Mouse (Mus musculus) mouse trophoblast stem cell (cell line): ENCODE results near the gene Nipal4.
"Not testable (repeated sequence)": the region's sequence is repeated elsewhere in the genome, so short reads cannot be mapped to it uniquely, and the experiment has no call there.

Experiments
- in situ Hi-C, 2 experiments: fragments of 300-500 bp; cut with MseI, MboI; formaldehyde crosslinking; loops; 2 replicates in 1 of 2; 3 replicates in 1 of 2; pipeline ENCODE4 v1.15.1; 2025

Gene Nipal4

GRCm38 (mm10) chr11:46165866-46166585, at the start of gene Nipal4:
Gene Nipal4 (minus strand): TSS chr11:46166508.
- in situ Hi-C loops: no loop called here

GRCm38 (mm10) chr11:46215354-46215753, 49.0 kb upstream of the Nipal4 start:
- in situ Hi-C loops: loop anchor here (10.0 kb wide), 1 partner anchor 161 kb away; the partner anchor contains the start of genes Adam19 (in 2 of the 2) and Gm12166 (in 2 of the 2)

- in situ Hi-C loops: loop anchor here (10.0 kb wide), 1 partner anchor 160 kb away; the partner anchor contains the start of genes Adam19 (in 2 of the 2) and Gm12166 (in 2 of the 2)
These were observed 48.3 kb upstream of the Nipal4 start for GRCm38 (mm10) chr11:46214368-46215230.

GRCm38 (mm10) chr11:46213844-46214243, 47.5 kb upstream of the Nipal4 start:
- in situ Hi-C loops: loop anchor here (10.0 kb wide), 1 partner anchor 159 kb away; the partner anchor contains the start of genes Adam19 (in 2 of the 2) and Gm12166 (in 2 of the 2)

GRCm38 (mm10) chr11:46211858-46212257, 45.5 kb upstream of the Nipal4 start:
- in situ Hi-C loops: loop anchor here (10.0 kb wide), 1 partner anchor 157 kb away; the partner anchor contains the start of genes Adam19 (in 2 of the 2) and Gm12166 (in 2 of the 2)

GRCm38 (mm10) chr11:46209884-46210283, 43.6 kb upstream of the Nipal4 start:
- in situ Hi-C loops: loop anchor here (10.0 kb wide), 1 partner anchor 155 kb away; the partner anchor contains the start of genes Adam19 (in 2 of the 2) and Gm12166 (in 2 of the 2)

- in situ Hi-C loops: no loop called here
These were observed 39.5 kb upstream of the Nipal4 start for GRCm38 (mm10) chr11:46205639-46206409.

- in situ Hi-C loops: no loop called here
These were observed 38.5 kb upstream of the Nipal4 start for GRCm38 (mm10) chr11:46204841-46205240.

GRCm38 (mm10) chr11:46202547-46202887, 36.2 kb upstream of the Nipal4 start:
- in situ Hi-C loops: no loop called here

GRCm38 (mm10) chr11:46201636-46202546, 35.6 kb upstream of the Nipal4 start:
- in situ Hi-C loops: no loop called here

GRCm38 (mm10) chr11:46200664-46201063, 34.4 kb upstream of the Nipal4 start:
- in situ Hi-C loops: no loop called here

- in situ Hi-C loops: no loop called here
These were observed 27.9 kb upstream of the Nipal4 start for GRCm38 (mm10) chr11:46194175-46194574.

GRCm38 (mm10) chr11:46188283-46188682, 22.0 kb upstream of the Nipal4 start:
- in situ Hi-C loops: no loop called here

GRCm38 (mm10) chr11:46185486-46185885, 19.2 kb upstream of the Nipal4 start:
- in situ Hi-C loops: no loop called here

GRCm38 (mm10) chr11:46184946-46185345, 18.6 kb upstream of the Nipal4 start:
- in situ Hi-C loops: no loop called here

GRCm38 (mm10) chr11:46182031-46182430, 15.7 kb upstream of the Nipal4 start:
- in situ Hi-C loops: not testable (repeated sequence)

- in situ Hi-C loops: no loop called here
These were observed 11.1 kb upstream of the Nipal4 start for GRCm38 (mm10) chr11:46177246-46178043.

- in situ Hi-C loops: no loop called here
These were observed 9.8 kb upstream of the Nipal4 start for GRCm38 (mm10) chr11:46176155-46176554.

- in situ Hi-C loops: no loop called here
These were observed 5.8 kb upstream of the Nipal4 start for GRCm38 (mm10) chr11:46172128-46172527.
